Mouse (Mus musculus): Measurements from ENCODE around the gene Speer4c. TPM values are rescaled to one million over a fixed set of nuclear protein-coding genes. Genes with fewer than 3 reads are reported as not detected.
A peak's percentile ranks its signal among the peaks of the same experiment; 100 is the strongest.
"Not testable (repeated sequence)": the region's sequence is repeated elsewhere in the genome, so short reads cannot be mapped to it uniquely, and the experiment has no call there.

Speer4c gene
- polyA plus RNA-seq, 1 experiment from 2014 or later, result not detected

DNA sequence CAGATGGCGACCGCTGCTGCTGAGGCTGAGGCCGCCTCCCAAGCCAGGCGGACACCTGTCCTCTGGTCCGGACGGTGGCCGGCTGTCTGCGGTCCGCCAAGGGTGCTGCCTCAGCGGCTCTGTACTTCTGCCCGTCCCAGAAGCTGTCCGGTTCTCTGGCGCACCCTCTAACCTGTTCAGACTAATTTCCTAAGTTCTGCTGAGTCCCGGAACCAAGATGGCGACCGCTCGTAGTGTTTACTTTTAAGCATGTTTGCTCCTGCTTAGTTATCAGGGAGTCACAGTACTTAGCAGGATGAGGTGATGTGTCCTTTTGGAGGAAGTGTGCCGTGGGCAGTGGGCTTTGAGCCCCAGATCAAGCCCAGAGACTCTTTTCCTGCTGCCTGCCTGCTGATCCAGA, 43.3 kb downstream of the Speer4c start:
- peak; percentile 42; the same call in 1 of the 2 replicates for ATAC-seq (ENCODE audit: insufficient number of reproducible peaks, insufficient read depth, low FRiP score, low read depth)
- not testable (repeated sequence) for H3K9me3 ChIP-seq (ENCODE audit: control insufficient read depth, low read depth, low read length); H3K4me1 ChIP-seq (ENCODE audit: control insufficient read depth, insufficient read depth, low read length); H3K4me2 ChIP-seq (replicated peaks; ENCODE audit: low read depth, low read length); H3K27me3 ChIP-seq (ENCODE audit: control insufficient read depth, insufficient read depth, low read length); H3K36me3 ChIP-seq (ENCODE audit: control insufficient read depth, insufficient read depth, low read length); H3K27ac ChIP-seq (ENCODE audit: low read length); H3K4me3 ChIP-seq (ENCODE audit: low read depth, low read length); H3K9ac ChIP-seq (replicated peaks; ENCODE audit: low read depth, low read length)
- 85% methylated on average over 7 of the region's 18 CpGs for WGBS

DNA sequence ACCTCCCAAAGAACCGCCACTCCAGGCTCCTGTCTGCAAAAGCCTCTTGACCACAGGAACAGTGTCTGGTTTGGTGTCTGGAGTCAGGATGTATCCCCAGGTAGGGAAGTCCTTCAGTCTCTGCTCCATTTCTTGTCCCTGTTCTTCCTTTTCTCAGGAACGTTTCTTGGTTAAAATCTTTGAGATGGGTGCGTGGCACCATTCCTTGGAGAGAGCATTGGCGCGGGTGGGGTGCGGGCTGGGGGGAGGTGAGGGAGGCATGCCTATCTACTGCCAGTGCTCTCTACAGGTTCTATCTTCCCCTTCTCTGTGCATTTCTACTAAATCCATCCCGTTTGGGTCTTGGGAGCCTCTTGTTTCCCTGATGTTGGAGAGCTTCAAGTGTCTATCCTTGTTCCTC, 50.2 kb downstream of the Speer4c start:
- H3K4me3 ChIP-seq (ENCODE audit: low read depth, low read length); H3K36me3 ChIP-seq (ENCODE audit: control insufficient read depth, insufficient read depth, low read length); H3K4me2 ChIP-seq (replicated peaks; ENCODE audit: low read depth, low read length); ATAC-seq (ENCODE audit: insufficient number of reproducible peaks, insufficient read depth, low FRiP score, low read depth); H3K9ac ChIP-seq (replicated peaks; ENCODE audit: low read depth, low read length); H3K27ac ChIP-seq (ENCODE audit: low read length); H3K9me3 ChIP-seq (ENCODE audit: control insufficient read depth, low read depth, low read length); H3K4me1 ChIP-seq (ENCODE audit: control insufficient read depth, insufficient read depth, low read length); H3K27me3 ChIP-seq (ENCODE audit: control insufficient read depth, insufficient read depth, low read length): not testable (repeated sequence)
- 74% methylated on average over 7 of the region's 7 CpGs for WGBS

Other genes with a start within 250 kb of the Speer4c start
- gene Gm21149, start 237.7 kb downstream of the Speer4c start, polyA plus RNA-seq (2014; fragmentation: Nextera tagmentation; extraction: Ambion mirVana), result not detected in 2 replicates
- gene Gm21190, start 185.0 kb downstream of the Speer4c start, polyA plus RNA-seq (2014; fragmentation: Nextera tagmentation; extraction: Ambion mirVana), result not detected in 2 replicates
- not detected in 2 replicates for gene Gm21083, start 136.9 kb downstream of the Speer4c start, polyA plus RNA-seq (2014; fragmentation: Nextera tagmentation; extraction: Ambion mirVana)
- gene Speer4d, start 95.2 kb downstream of the Speer4c start, polyA plus RNA-seq (2014; fragmentation: Nextera tagmentation; extraction: Ambion mirVana), result not detected in 2 replicates
- gene 4930572O03Rik, start 57.2 kb downstream of the Speer4c start, polyA plus RNA-seq (2014; fragmentation: Nextera tagmentation; extraction: Ambion mirVana), result not detected in 2 replicates
- gene Cacna2d1, start 220.4 kb upstream of the Speer4c start, polyA plus RNA-seq (2014; fragmentation: Nextera tagmentation; extraction: Ambion mirVana), result 21.9 and 23.5 TPM in 2 replicates

All from stomach, embryonic 14.5 days (tissue).